Mouse (Mus musculus): ENCODE measurements around the gene Fsd2.

DNA sequence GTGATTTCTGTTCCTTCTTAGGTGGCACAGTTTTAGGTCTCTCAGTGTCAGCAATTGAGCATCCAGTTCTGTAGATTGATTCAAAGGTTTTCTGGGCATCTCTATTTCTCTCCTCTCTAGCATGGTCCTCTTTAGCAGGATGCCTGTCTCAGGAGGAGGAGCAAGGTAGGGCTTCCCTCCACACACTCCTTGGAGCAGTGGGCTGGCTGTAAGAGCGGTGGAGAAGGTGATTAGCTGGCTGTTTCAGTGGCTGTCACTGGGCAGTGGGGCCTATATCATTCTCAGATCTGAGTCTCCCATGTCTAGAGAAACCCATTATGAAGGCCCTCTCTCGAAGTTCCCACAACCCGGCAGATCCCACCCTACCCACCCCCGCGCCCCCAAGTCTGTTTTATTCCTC is 652 bp upstream of the Fsd2 start:
- TF ChIP-seq CTCF (IDR thresholded peaks at IDR 0.05; ENCODE audit: borderline replicate concordance, extremely low read depth, insufficient read depth, insufficient read length) (no peak), POLR2A (IDR thresholded peaks at IDR 0.05; ENCODE audit: borderline replicate concordance, extremely low read depth, insufficient read depth, insufficient read length, poor library complexity, severe bottlenecking) (no peak)

Data from brain, embryonic 14.5 days (tissue).